Mouse (Mus musculus) adrenal gland, adult 8-10 months (tissue): ENCODE results near the gene Trp53bp2. TPM values are rescaled to one million over a fixed set of nuclear protein-coding genes. Genes with fewer than 3 reads are reported as not detected.
A peak's percentile ranks its signal among the peaks of the same experiment; 100 is the strongest.

ENCODE experiments used
- DNase-seq: peaks from one replicate; pipeline ENCODE4 v3.0.0; 2022
- total RNA-seq, 4 experiments: library from RNA; stranded (reverse); gene quantifications; 2 replicates each; pipeline ENCODE4 v1.2.4; 2022

Trp53bp2 gene
- total RNA-seq, 4 experiments from 2014 or later: 21.5 to 30.6 (median 24.0) TPM

DNA sequence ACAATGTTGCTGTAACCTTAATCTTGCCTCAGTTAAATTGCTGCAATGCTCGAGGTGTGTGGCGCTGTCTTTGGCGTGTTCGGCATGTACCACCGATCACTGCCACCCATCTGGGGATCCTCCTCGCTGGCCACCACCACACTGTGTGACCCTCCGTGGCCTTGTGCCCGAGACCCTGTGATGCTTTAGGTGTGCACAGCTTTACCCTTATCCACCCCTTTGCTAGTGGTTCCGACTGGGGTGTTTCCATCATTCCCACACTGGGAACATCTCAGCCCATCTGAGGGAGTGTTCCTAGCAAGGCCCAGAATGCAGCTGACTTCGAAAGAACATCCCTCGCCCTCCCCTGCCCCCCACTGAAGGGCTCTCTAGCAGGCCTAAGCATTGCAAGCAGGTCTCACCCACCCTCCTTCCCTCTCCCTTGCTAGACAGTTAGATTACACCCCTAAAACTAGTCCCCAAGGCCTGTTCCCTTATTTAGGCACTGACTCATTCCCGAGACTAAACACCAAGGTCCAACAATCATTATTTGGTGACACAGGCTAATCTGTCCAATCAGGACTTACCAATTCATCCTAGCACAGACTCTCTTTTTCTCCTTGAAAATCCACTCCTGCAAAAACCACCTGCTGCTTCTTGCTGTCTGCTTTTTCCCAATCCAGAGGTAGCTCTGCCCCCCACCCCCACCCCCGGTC, 94.4 kb downstream of the Trp53bp2 start:
- DNase-seq: no peak

- DNase-seq: peak; percentile 76
These were observed 95.3 kb downstream of the Trp53bp2 start for GRCm38 (mm10) chr1:182504223-182504622.

DNA sequence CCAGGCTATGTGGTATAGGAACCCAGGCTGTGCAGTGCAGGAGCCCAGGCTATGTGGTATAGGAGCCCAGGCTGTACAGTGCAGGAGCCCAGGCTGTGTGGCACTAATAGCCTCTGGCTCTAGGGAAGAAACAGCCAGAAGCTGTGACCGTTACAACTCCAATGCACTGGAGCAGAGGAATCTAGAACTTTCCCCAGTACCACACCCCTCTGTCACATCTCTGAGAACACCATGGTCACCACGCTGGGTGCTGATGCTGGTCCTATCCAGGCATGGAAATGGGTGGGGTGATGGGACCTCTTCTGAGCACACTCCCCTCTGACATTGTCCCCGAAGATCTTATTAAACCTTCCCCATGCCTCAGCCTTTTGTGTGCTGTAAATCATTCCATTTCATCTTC, 96.3 kb downstream of the Trp53bp2 start:
- no peak for DNase-seq

GRCm38 (mm10) chr1:182506229-182506986, 97.4 kb downstream of the Trp53bp2 start:
- DNase-seq: peak; percentile 49

DNA sequence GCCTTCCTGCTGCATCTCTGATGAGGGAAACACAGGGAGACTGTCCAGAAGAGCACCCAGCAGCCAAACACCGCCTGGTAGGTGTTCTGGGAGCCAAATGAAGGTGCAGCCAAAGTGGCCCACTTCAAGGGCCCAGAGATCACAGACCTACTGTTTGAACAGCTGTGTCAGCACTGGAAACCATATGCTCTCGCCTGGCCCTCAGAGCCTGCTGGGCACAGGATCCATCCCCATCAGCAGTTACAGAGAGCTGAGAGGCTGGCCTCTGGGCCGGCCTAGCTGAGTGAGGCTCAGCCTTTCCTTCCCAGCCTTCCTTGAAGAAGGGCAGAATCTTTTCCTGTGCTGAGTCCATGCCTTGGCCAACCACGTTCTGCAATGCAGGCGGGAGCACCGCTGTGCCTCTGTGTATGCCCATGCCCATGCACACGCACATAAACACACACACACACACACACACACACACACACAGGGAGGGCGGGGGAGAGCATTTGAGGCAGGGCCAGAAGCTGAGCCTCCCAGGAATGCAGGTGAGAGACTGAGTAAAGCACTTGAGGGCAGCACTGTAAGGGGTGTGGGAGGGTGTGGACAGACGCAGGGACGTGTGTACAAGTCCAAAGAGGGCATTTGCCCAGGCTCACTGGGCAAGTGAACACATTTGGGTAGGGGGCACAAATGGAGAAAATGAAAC, 100.3 kb downstream of the Trp53bp2 start:
- no peak for DNase-seq

DNA sequence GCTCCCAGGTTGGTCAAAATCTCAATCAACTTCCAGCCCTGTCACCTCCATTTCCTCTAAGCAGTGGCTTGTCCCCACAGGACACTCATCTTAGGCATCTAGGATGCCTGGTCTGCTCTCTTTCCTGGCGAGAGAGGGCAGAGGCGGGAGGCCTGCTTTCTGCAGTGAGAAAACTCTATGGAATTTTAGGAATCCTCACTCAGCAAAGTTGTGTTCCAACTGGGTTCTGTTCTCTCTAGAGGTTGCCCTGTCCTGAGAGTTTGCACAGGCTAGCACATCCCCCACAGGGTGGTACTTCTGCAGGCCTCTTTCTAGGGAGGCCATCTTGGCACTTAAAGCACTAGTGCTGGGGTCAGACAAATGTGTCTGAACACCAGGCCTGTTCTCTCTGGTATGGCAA, 102.1 kb downstream of the Trp53bp2 start:
- DNase-seq: no peak

DNA sequence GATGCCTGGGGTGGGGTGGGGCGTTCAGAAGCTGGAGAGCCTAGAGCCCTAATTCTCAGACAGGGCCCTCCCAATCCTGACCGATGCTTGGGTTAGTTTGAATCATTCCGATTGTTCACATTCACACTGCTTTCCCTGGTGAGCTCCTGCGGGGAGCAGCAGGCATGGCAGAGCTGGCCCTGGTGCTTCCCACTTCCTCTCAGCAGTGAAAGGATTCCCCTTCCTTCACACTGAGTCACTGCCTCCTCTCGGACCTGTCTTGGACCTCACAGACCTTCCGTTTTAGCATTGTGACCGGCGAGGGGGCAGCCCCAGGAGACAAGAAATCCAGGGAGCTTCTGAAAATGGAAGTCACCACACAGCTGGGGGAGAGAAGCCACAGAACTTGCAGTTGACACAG, 102.8 kb downstream of the Trp53bp2 start:
- DNase-seq: no peak

Other genes starting within 250 kb of the Trp53bp2 start
- not detected for gene Vmn1r1, start 244.7 kb upstream of the Trp53bp2 start, total RNA-seq
- gene Degs1, start 126.4 kb upstream of the Trp53bp2 start, total RNA-seq: 100 to 1,000 TPM in 1 of 4 experiments, 10 to 100 TPM in 3; 84.3 to 108 (median 91.7) TPM
- 10 to 100 TPM; 36.2 to 46.8 (median 38.1) TPM for gene Fbxo28, start 67.5 kb upstream of the Trp53bp2 start, total RNA-seq
- 10 to 100 TPM; 53.3 to 96.0 (median 73.4) TPM for gene Capn2, start 108.4 kb downstream of the Trp53bp2 start, total RNA-seq
- under 1 TPM; 0.16 to 0.59 (median 0.19) TPM for gene Capn8, start 155.8 kb downstream of the Trp53bp2 start, total RNA-seq